Mouse (Mus musculus) kidney, postnatal 0 days (tissue): ENCODE results near the gene Zcchc10. TPM values are rescaled to one million over a fixed set of nuclear protein-coding genes. Genes with fewer than 3 reads are reported as not detected.

ENCODE experiments used
- ATAC-seq: fragments of 200-750 bp; cut with Nextera tagmentation; replicated peaks from 2 replicates; pipeline ENCODE4 v1.8.0; 2017; ENCODE audit warnings: low read depth, moderate number of reproducible peaks, moderate TSS enrichment, moderate library complexity; ENCODE audit not compliant: low FRiP score
- DNase-seq: peaks from one replicate; pipeline ENCODE4 v3.0.0-alpha.2; 2016; ENCODE audit warnings: low spot score
- H3K27ac ChIP-seq: fragments of 300-500 bp; sonication (generic); 2 replicates; pipeline ENCODE4 v1.5.1; 2014; ENCODE audit warnings: mild to moderate bottlenecking
- H3K27me3 ChIP-seq: fragments of 300-500 bp; sonication (generic); 2 replicates; pipeline ENCODE4 v1.6.1; 2014; ENCODE audit warnings: low read length, mixed read lengths; ENCODE audit not compliant: insufficient read depth
- H3K36me3 ChIP-seq: fragments of 300-500 bp; sonication (generic); 2 replicates; pipeline ENCODE4 v1.6.1; 2014; ENCODE audit warnings: low read length, mixed read lengths; ENCODE audit not compliant: insufficient read depth
- H3K4me1 ChIP-seq: fragments of 300-500 bp; sonication (generic); replicated peaks from 2 replicates; pipeline ENCODE4 v1.6.1; 2014; ENCODE audit warnings: antibody characterized with exemption, low read length, mixed read lengths; ENCODE audit not compliant: insufficient read depth
- H3K4me2 ChIP-seq: fragments of 300-500 bp; sonication (generic); 2 replicates; pipeline ENCODE4 v1.6.1; 2014; ENCODE audit warnings: mild to moderate bottlenecking, low read length, moderate library complexity, mixed read lengths
- H3K4me3 ChIP-seq: fragments of 300-500 bp; sonication (generic); replicated peaks from 2 replicates; pipeline ENCODE4 v1.5.1; 2014; ENCODE audit warnings: low read depth, low read length
- H3K9ac ChIP-seq: fragments of 300-500 bp; sonication (generic); 2 replicates; pipeline ENCODE4 v1.6.1; 2014; ENCODE audit warnings: low read depth, low read length
- H3K9me3 ChIP-seq: fragments of 300-500 bp; sonication (generic); replicated peaks from 2 replicates; pipeline ENCODE4 v1.6.1; 2016; ENCODE audit warnings: low read length, inconsistent platforms, mixed read lengths
- CTCF ChIP-seq: IDR thresholded peaks from 2 replicates; pipeline ENCODE4 v1.5.1; 2016; ENCODE audit warnings: antibody characterized with exemption, low read depth, mild to moderate bottlenecking, moderate library complexity
- WGBS: fragments of 180-500 bp; shearing (Covaris S2); extraction: QIAGEN DNeasy Blood & Tissue Kit; methylation state at CpG from one replicate; pipeline ENCODE4 v1.1.7; 2014; 5-methylcytosine and 5-hydroxymethylcytosine counted together
- polyA plus RNA-seq: library from polyadenylated mRNA; unstranded; fragments of >200 nt; fragmentation: Nextera tagmentation; extraction: Ambion mirVana; gene quantifications from 2 replicates; pipeline ENCODE4 v1.2.1, GENCODE M21; 2015

Zcchc10 gene
- polyA plus RNA-seq, 1 experiment from 2014 or later: 21.1 TPM

GRCm38 (mm10) chr11:53296880-53297279, 27.6 kb upstream of the Zcchc10 start:
- no peak for ATAC-seq
- 61% methylated on average over 4 of the region's 4 CpGs for WGBS
- Histone ChIP-seq H3K4me1 (peaks cover 7% of the 10 kb centered on the region; the same call in 1 of the 2 replicates), H3K4me3 (no peak overlapping the region), H3K9me3 (no peaks in the 10 kb centered on the region), H3K9ac (no peak overlapping the region), H3K4me2 (no peak overlapping the region; the same call in 1 of the 2 replicates), H3K36me3 (no peaks in the 10 kb centered on the region), H3K27me3 (no peaks in the 10 kb centered on the region), H3K27ac (peak overlapping the region; percentile 33; the same call in 1 of the 2 replicates)
- no peak for TF ChIP-seq CTCF
- no peak for DNase-seq

- H3K9ac ChIP-seq: 0 out of 2 replicates have a peak overlapping the region, but pooled peaks have one; percentile 99
Observed at GRCm38 (mm10) chr11:53297947-53298860, 26.3 kb upstream of the Zcchc10 start.

GRCm38 (mm10) chr11:53299551-53300329, 24.7 kb upstream of the Zcchc10 start:
- Histone ChIP-seq H3K27ac (peak overlapping the region; percentile 100), H3K4me2 (peak overlapping the region; percentile 62), H3K4me1 (peaks cover 7% of the 10 kb centered on the region; the same call in 1 of the 2 replicates), H3K27me3 (no peaks in the 10 kb centered on the region), H3K4me3 (peak overlapping the region; percentile 92), H3K9ac (peak overlapping the region; percentile 99), H3K36me3 (no peaks in the 10 kb centered on the region), H3K9me3 (no peaks in the 10 kb centered on the region)
- WGBS: 0% methylated on average over 80 of the region's 80 CpGs
- ATAC-seq (peak; percentile 61), DNase-seq (peak; percentile 71)
- no peak; the same call in 1 of the 2 replicates for TF ChIP-seq CTCF

More at GRCm38 (mm10) chr11:53297947-53298860, 26.3 kb upstream of the Zcchc10 start:
- peaks cover 7% of the 10 kb centered on the region; the same call in 1 of the 2 replicates for H3K4me1 ChIP-seq
- DNase-seq: no peak
- no peaks in the 10 kb centered on the region for H3K27me3 ChIP-seq
- no peak for ATAC-seq
- no peaks in the 10 kb centered on the region for H3K9me3 ChIP-seq
- no peaks in the 10 kb centered on the region for H3K36me3 ChIP-seq
- H3K4me2 ChIP-seq: peak overlapping the region; percentile 62
- H3K27ac ChIP-seq: peak overlapping the region; percentile 52; the same call in 1 of the 2 replicates
- 74% methylated on average over 7 of the region's 7 CpGs for WGBS
- H3K4me3 ChIP-seq: no peak overlapping the region
- no peak for TF ChIP-seq CTCF

- under 1% methylated on average over 58 of the region's 58 CpGs for WGBS
- H3K27me3 ChIP-seq: no peaks in the 10 kb centered on the region
- peak within 1 kb of the TSS; percentile 62 for H3K4me2 ChIP-seq
- H3K4me3 ChIP-seq: peak within 1 kb of the TSS; percentile 92
- peaks cover 7% of the 10 kb centered on the region; the same call in 1 of the 2 replicates for H3K4me1 ChIP-seq
- no peak for TF ChIP-seq CTCF
- H3K9ac ChIP-seq: peak within 1 kb of the TSS; percentile 99
- H3K9me3 ChIP-seq: no peaks in the 10 kb centered on the region
- no peaks in the 10 kb centered on the region for H3K36me3 ChIP-seq
- peak within 1 kb of the TSS; percentile 100 for H3K27ac ChIP-seq
- DNase-seq: peak; percentile 99
- peak; percentile 95 for ATAC-seq
Observed at GRCm38 (mm10) chr11:53300330-53301166, 23.9 kb upstream of the Zcchc10 start, which contains the start of gene Hspa4. Gene Hspa4 (minus strand): TSS chr11:53300457.

- peaks cover 7% of the 10 kb centered on the region; the same call in 1 of the 2 replicates for H3K4me1 ChIP-seq
- H3K27ac ChIP-seq: peak overlapping the region; percentile 100
- no peak for ATAC-seq
- 49% methylated on average over 9 of the region's 9 CpGs for WGBS
- H3K9ac ChIP-seq: peak overlapping the region; percentile 99
- H3K4me2 ChIP-seq: peak overlapping the region; percentile 62
- no peak for DNase-seq
- no peak for TF ChIP-seq CTCF
- H3K9me3 ChIP-seq: no peaks in the 10 kb centered on the region
- peak overlapping the region; percentile 92; the same call in 1 of the 2 replicates for H3K4me3 ChIP-seq
- no peaks in the 10 kb centered on the region for H3K36me3 ChIP-seq
- H3K27me3 ChIP-seq: no peaks in the 10 kb centered on the region
Observed at GRCm38 (mm10) chr11:53301167-53301515, 23.3 kb upstream of the Zcchc10 start.
